ENCODE assay signal across 8 mouse cellular contexts in the genomic region with DNA sequence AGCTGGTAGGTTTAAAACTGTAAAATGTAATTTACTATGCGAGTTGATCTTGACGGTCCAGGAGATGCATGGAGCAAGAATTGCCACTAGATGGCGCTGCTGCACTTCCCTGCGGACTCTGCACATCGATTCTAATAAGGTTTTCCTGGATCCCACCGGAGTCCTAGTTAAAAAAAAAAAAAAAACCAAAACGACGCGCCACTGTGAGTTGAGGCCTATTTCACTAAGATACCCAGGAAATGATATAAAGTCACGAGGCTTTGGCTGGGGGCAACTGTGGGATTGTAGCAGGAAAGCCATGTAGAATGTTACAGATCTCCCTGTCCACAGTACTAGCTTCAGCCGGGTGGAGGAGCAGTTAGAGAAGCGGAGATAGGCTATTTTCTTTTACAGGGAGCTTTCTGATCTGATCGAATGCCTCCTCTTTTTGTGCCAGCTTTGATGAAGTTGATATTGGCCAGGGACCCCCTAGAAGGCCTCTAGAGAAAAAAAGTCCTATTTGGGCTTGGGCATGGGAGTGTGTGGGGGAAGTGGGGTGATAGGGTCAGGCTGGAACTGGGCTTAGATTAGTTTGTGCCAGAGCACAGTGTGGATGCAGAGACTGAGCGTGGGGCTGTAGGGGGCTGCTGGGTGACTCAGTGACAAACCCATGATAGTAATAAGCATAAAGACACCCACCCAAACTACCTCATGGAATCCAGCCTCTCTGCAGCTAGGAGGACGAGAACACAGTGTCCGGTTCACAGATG.
DNase-seq lines count a peak whose midpoint lies in the region; ATAC-seq and TF ChIP-seq lines count a peak whose summit lies in the region.

No protein-coding gene starts in this region.

- no peak for TF ChIP-seq POLR2A in cerebellum, adult 2 months (IDR thresholded peaks at IDR 0.05; ENCODE audit: borderline replicate concordance, insufficient read depth, low read length)

- peak; percentile 22 to 69 for DNase-seq in spleen, postnatal 10 days (ENCODE audit: low spot score in 2 of 2)
- DNase-seq in spleen, adult 12 weeks (ENCODE audit: low spot score) = no peak
- DNase-seq in cerebellum, adult 2 months = peak; percentile 48 to 67
- DNase-seq in hindbrain, embryonic 14.5 days (ENCODE audit: low spot score) = peak; percentile 96
- peak; percentile 54 to 60 for DNase-seq in layer of hippocampus, postnatal 36 days
- peak; percentile 62 for DNase-seq in right cerebral cortex, postnatal 25 days

- H3K36me3 ChIP-seq in forebrain, embryonic 16.5 days (ENCODE audit: control insufficient read depth, insufficient read depth) = no peaks in the 10 kb centered on the region
- no peaks in the 10 kb centered on the region for H3K36me3 ChIP-seq in hindbrain, embryonic 14.5 days (replicated peaks; ENCODE audit: control insufficient read depth, insufficient read depth)

- H3K9ac ChIP-seq in forebrain, embryonic 16.5 days (replicated peaks; ENCODE audit: low read depth, low read length) = no peak overlapping the region
- H3K9ac ChIP-seq in hindbrain, embryonic 14.5 days = no peak overlapping the region

- no peak overlapping the region for H3K27ac ChIP-seq in cerebellum, adult 2 months (ENCODE audit: insufficient read depth, low read length)
- H3K27ac ChIP-seq in forebrain, embryonic 16.5 days (ENCODE audit: low read length) = no peak overlapping the region
- no peak overlapping the region for H3K27ac ChIP-seq in hindbrain, embryonic 14.5 days

- peak; percentile 73 for ATAC-seq in forebrain, embryonic 16.5 days
- ATAC-seq in hindbrain, embryonic 14.5 days (ENCODE audit: low FRiP score) = peak; percentile 67
- ATAC-seq in megakaryocyte, adult 5-6 weeks (ENCODE audit: poor library complexity, severe bottlenecking) = peak; percentile 68

- peak overlapping the region; percentile 53 for H3K4me2 ChIP-seq in forebrain, embryonic 16.5 days (ENCODE audit: low read length)
- peak overlapping the region; percentile 45 for H3K4me2 ChIP-seq in hindbrain, embryonic 14.5 days (replicated peaks)

- no peaks in the 10 kb centered on the region for H3K4me1 ChIP-seq in cerebellum, adult 2 months (ENCODE audit: control insufficient read depth, insufficient read depth, low read length)
- H3K4me1 ChIP-seq in forebrain, embryonic 16.5 days (replicated peaks; ENCODE audit: control insufficient read depth, insufficient read depth, low read length) = peaks cover 5% of the 10 kb centered on the region; the same call in 1 of the 2 replicates
- H3K4me1 ChIP-seq in hindbrain, embryonic 14.5 days (replicated peaks; ENCODE audit: control insufficient read depth, insufficient read depth, low read length) = no peaks in the 10 kb centered on the region

- H3K4me3 ChIP-seq in cerebellum, adult 2 months (replicated peaks; ENCODE audit: insufficient read depth, low read depth, low read length) = peak overlapping the region; percentile 16
- H3K4me3 ChIP-seq in forebrain, embryonic 16.5 days (replicated peaks; ENCODE audit: low read length) = peak overlapping the region; percentile 28
- H3K4me3 ChIP-seq in hindbrain, embryonic 14.5 days (replicated peaks; ENCODE audit: low read length) = no peak overlapping the region

- WGBS in cerebellum, adult 2 months = 15% methylated on average over 16 of the region's 16 CpGs
- 18% methylated on average over 16 of the region's 16 CpGs for WGBS in forebrain, embryonic 16.5 days
- WGBS in hindbrain, embryonic 14.5 days = 18% methylated on average over 16 of the region's 16 CpGs

- no peaks in the 10 kb centered on the region for H3K27me3 ChIP-seq in cerebellum, adult 2 months (ENCODE audit: control insufficient read depth, insufficient read depth, low read length)
- no peaks in the 10 kb centered on the region; the same call in 1 of the 2 replicates for H3K27me3 ChIP-seq in forebrain, embryonic 16.5 days (replicated peaks; ENCODE audit: control insufficient read depth, insufficient read depth, low read length)
- peaks cover 21% of the 10 kb centered on the region for H3K27me3 ChIP-seq in hindbrain, embryonic 14.5 days (ENCODE audit: control insufficient read depth, insufficient read depth, low read length)

- peak; percentile 92 for TF ChIP-seq CTCF in cerebellum, adult 2 months (IDR thresholded peaks at IDR 0.05; ENCODE audit: borderline replicate concordance, insufficient read depth, low read depth, low read length)

- no peaks in the 10 kb centered on the region for H3K9me3 ChIP-seq in forebrain, embryonic 16.5 days (ENCODE audit: control insufficient read depth, low read length)
- no peaks in the 10 kb centered on the region for H3K9me3 ChIP-seq in hindbrain, embryonic 14.5 days (ENCODE audit: control insufficient read depth, low read length)
